Mouse (Mus musculus) B cell, adult (primary cell): ENCODE results near the gene Ppfia3. TPM values are rescaled to one million over a fixed set of nuclear protein-coding genes. Genes with fewer than 3 reads are reported as not detected.

Source experiments
- total RNA-seq: library from RNA; stranded (reverse); gene quantifications from 4 replicates; pipeline ENCODE4 v1.2.4, GENCODE M21; 2023; ENCODE audit not compliant: inconsistent age

Ppfia3 gene
- total RNA-seq, result 0.13 to 0.33 TPM (median 0.23 TPM) in 4 replicates

GRCm38 (mm10) chr7:45366652-45367019 lies at the start of gene Ppfia3:
Ppfia3 (minus strand) TSS chr7:45367019.

DNA sequence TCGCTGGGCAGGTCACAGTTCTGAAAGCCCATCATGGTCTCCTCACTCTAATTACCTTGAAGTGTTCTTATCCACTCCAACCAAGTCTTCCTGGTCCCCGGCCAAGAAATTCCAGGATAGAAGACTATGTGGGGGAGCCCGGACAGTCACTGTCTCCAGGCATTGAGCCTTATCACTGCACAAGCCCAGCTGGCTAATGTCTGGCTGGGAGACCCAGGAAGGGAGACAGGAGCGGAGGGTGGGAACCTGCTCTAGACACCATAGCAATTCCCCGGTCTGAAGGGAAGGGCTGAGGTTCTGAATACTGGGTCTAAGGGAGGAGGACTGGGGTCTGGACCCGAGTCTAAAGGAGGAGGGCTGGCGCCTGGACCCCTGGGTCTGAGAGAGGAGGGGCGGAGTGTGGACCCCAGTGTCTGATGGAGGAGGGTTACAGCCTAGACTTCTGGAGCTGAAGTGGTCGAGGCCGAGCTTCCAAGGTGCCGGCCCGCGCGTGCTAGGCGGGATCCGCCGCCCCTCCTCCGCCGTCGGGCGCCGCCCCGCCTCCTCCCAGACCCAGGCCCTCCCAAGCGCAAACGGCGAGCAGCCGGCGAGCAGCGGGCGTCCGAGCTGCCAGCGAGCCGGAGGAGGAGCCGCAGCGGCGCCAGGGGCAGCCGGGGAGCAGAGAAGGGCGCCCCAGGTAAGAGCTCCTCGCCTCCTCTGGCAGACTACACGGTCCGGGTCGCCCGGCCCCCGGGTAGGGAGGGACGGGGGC lies 46.5 kb upstream of the Ppfia3 start, which contains the start of gene Ntf5:
Gene Ntf5, plus strand, starts transcription at position 583 of the 751 bp plus-strand sequence.

GRCm38 (mm10) chr7:45405091-45406075 lies 38.6 kb upstream of the Ppfia3 start, which contains the start of gene Kcna7:
Kcna7 (plus strand) TSS chr7:45405653.

DNA sequence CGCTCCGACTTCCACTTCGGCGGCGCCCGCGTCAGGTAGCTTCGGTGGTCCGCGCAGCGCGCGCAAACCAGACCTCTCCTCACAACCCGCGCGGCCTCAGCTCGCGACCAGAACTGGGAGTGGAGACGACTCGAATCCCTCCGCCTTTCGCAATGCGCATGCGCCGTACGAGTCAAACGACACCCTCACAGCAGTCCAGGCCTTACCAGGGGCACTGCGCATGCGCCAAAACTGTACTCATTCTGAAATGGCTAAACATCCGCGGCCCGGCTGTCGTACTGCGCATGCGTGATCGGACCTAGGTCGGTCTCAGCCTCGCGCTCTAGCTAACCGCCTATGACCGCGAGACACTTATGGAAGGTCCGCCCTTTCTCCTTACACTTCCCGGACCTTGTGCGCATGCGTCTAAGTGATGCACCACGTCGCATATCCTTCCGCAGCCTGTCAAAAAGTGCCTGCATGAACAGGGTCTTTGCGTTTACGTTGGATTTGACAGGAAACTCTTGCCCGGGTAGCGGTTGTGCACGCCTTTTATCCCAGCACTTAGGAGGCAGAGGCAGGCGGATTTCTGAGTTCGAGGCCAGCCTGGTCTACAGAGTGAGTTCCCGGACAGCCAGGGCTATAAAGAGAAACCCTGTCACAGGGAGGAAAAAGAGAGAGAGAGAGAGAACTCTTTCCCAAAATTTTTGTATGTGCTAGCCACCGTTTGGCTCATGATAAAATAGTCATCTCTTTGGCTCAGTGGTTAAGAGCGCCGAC lies 28.9 kb upstream of the Ppfia3 start, which contains the start of gene Snrnp70:
Gene Snrnp70, minus strand, starts transcription at position 165 of the 759 bp plus-strand sequence.

GRCm38 (mm10) chr7:45370475-45371311 lies 3.9 kb upstream of the Ppfia3 start, which contains the start of gene Lin7b:
Lin7b (minus strand) TSS chr7:45370583.

DNA sequence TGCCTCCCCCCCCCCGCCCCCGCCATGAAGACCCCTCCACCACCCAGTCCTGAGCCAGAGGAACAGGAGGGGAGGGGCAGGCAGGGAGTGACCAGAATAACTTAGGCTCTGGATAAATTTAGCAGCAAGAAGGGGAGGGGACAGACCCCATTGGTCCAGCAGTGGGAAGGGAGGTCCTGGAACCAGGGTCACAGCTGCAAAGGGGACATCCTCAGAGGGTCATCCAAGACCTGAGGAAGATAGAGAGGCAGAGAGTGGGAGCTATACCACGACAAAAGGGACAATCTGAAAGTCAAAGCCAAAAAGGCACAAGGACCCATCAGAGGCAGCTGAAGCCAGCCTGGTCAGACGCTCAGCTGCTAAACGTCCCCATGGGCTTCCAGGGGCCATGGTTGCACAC lies 31.8 kb downstream of the Ppfia3 start, which contains the start of gene Hrc:
Gene Hrc, plus strand, starts transcription at position 235 of the 400 bp plus-strand sequence.

GRCm38 (mm10) chr7:45333431-45333982 lies 33.3 kb downstream of the Ppfia3 start, which contains the start of gene Trpm4:
Trpm4 (minus strand) TSS chr7:45333780.

Other genes with a start within 250 kb of the Ppfia3 start
- 2,358 to 2,650 TPM (median 2,499 TPM) in 4 replicates for gene Rps11, start 242.6 kb downstream of the Ppfia3 start, total RNA-seq
- 4,140 to 4,660 TPM (median 4,377 TPM) in 4 replicates for gene Rpl13a, start 238.3 kb downstream of the Ppfia3 start, total RNA-seq
- 0.87 TPM in 1 of 4 replicates, not detected in the others for gene Gm45713, start 230.8 kb downstream of the Ppfia3 start, total RNA-seq
- 70.7 to 77.9 TPM (median 74.1 TPM) in 4 replicates for gene Flt3l, start 230.6 kb downstream of the Ppfia3 start, total RNA-seq
- 46.7 to 53.9 TPM (median 51.0 TPM) in 4 replicates for gene Pih1d1, start 212.7 kb downstream of the Ppfia3 start, total RNA-seq
- gene Aldh16a1, start 212.4 kb downstream of the Ppfia3 start, total RNA-seq, result 100 to 121 TPM (median 116 TPM) in 4 replicates
- not detected in 4 replicates for gene Slc17a7, start 203.1 kb downstream of the Ppfia3 start, total RNA-seq
- gene Gfy, start 187.4 kb downstream of the Ppfia3 start, total RNA-seq, result not detected in 4 replicates
- not detected in 4 replicates for gene Pth2, start 186.0 kb downstream of the Ppfia3 start, total RNA-seq
- gene Ccdc155, start 162.1 kb downstream of the Ppfia3 start, total RNA-seq, result 0.54 to 1.1 TPM (median 0.78 TPM) in 4 replicates
- gene Dkkl1, start 154.9 kb downstream of the Ppfia3 start, total RNA-seq, result 1.3 to 2.7 TPM (median 2.0 TPM) in 3 of 4 replicates, not detected in the other
- not detected in 4 replicates for gene Tead2, start 151.3 kb downstream of the Ppfia3 start, total RNA-seq
- gene Cd37, start 127.9 kb downstream of the Ppfia3 start, total RNA-seq, result 1,683 to 1,834 TPM (median 1,832 TPM) in 4 replicates
- not detected in 4 replicates for gene Slc6a16, start 125.9 kb downstream of the Ppfia3 start, total RNA-seq
- gene Slc6a21, start 89.5 kb downstream of the Ppfia3 start, total RNA-seq, result 0.51 to 0.64 TPM (median 0.60 TPM) in 4 replicates
- 5.9 to 13.0 TPM (median 9.1 TPM) in 4 replicates for gene Trpm4, start 33.2 kb downstream of the Ppfia3 start, total RNA-seq
- gene Hrc, start 31.7 kb downstream of the Ppfia3 start, total RNA-seq, result not detected in 4 replicates
- 1.2 TPM in 1 of 4 replicates, not detected in the others for gene Lin7b, start 3.6 kb upstream of the Ppfia3 start, total RNA-seq
- 574 to 602 TPM (median 590 TPM) in 4 replicates for gene Snrnp70, start 28.7 kb upstream of the Ppfia3 start, total RNA-seq
- not detected in 4 replicates for gene Kcna7, start 38.6 kb upstream of the Ppfia3 start, total RNA-seq
- gene Ntf5, start 46.7 kb upstream of the Ppfia3 start, total RNA-seq, result not detected in 4 replicates
- not detected in 4 replicates for gene Lhb, start 53.8 kb upstream of the Ppfia3 start, total RNA-seq
- gene Gys1, start 67.8 kb upstream of the Ppfia3 start, total RNA-seq, result 15.2 to 19.8 TPM (median 17.4 TPM) in 4 replicates
- gene Ruvbl2, start 71.1 kb upstream of the Ppfia3 start, total RNA-seq, result 38.2 to 60.2 TPM (median 47.5 TPM) in 4 replicates
- 648 to 704 TPM (median 682 TPM) in 4 replicates for gene Ftl1, start 92.9 kb upstream of the Ppfia3 start, total RNA-seq
- gene Bax, start 99.9 kb upstream of the Ppfia3 start, total RNA-seq, result 107 to 138 TPM (median 119 TPM) in 4 replicates
- not detected in 4 replicates for gene Tulp2, start 114.9 kb upstream of the Ppfia3 start, total RNA-seq
- 0.77 to 1.8 TPM (median 0.98 TPM) in 4 replicates for gene Gm45808, start 119.8 kb upstream of the Ppfia3 start, total RNA-seq
- gene Dhdh, start 121.8 kb upstream of the Ppfia3 start, total RNA-seq, result 2.9 to 3.9 TPM (median 3.5 TPM) in 4 replicates
- gene Nucb1, start 143.4 kb upstream of the Ppfia3 start, total RNA-seq, result 76.1 to 93.0 TPM (median 84.2 TPM) in 4 replicates
- gene Ppp1r15a, start 159.2 kb upstream of the Ppfia3 start, total RNA-seq, result 1,362 to 1,471 TPM (median 1,417 TPM) in 4 replicates
- gene Plekha4, start 159.3 kb upstream of the Ppfia3 start, total RNA-seq, result 0.83 to 4.6 TPM (median 2.2 TPM) in 4 replicates
- not detected in 4 replicates for gene Hsd17b14, start 187.9 kb upstream of the Ppfia3 start, total RNA-seq
- gene Bcat2, start 203.1 kb upstream of the Ppfia3 start, total RNA-seq, result 27.1 to 39.9 TPM (median 32.9 TPM) in 4 replicates
- not detected in 4 replicates for gene Fgf21, start 248.5 kb upstream of the Ppfia3 start, total RNA-seq